Mouse (Mus musculus) lung, postnatal 25 days (tissue): ENCODE measurements at regions not wholly inside any gene's neighbourhood (a gene's known extent, or its start where the extent isn't known, plus 50 kb on each side); places are given as distances from the start of the nearest gene placed in this dataset.
"Not testable (repeated sequence)": the region's sequence is repeated elsewhere in the genome, so short reads cannot be mapped to it uniquely, and the experiment has no call there.

Experiments
- DNase-seq: peaks from one replicate; pipeline ENCODE4 v3.0.0; 2022; ENCODE audit warnings: low spot score

- DNase-seq = no peak
These were observed 173.7 kb downstream of the Alg10b start for GRCm38 (mm10) chr15:90397691-90398377.

GRCm38 (mm10) chr15:90400326-90401280, 176.5 kb downstream of the Alg10b start:
- DNase-seq = no peak

- DNase-seq = no peak
These were observed 196.7 kb downstream of the Alg10b start for GRCm38 (mm10) chr15:90420776-90421175.

GRCm38 (mm10) chr15:90422122-90422614, 198.1 kb downstream of the Alg10b start:
- no peak for DNase-seq

GRCm38 (mm10) chr15:90431048-90431447, 206.9 kb downstream of the Alg10b start:
- not testable (repeated sequence) for DNase-seq

GRCm38 (mm10) chr15:90432154-90432553, 208.0 kb downstream of the Alg10b start:
- DNase-seq = no peak

- no peak for DNase-seq
These were observed 211.2 kb downstream of the Alg10b start for GRCm38 (mm10) chr15:90435286-90435685.
